Mouse (Mus musculus) retina, postnatal 1 day (tissue): ENCODE results near the gene Mettl9.
"Not testable (repeated sequence)": the region's sequence is repeated elsewhere in the genome, so short reads cannot be mapped to it uniquely, and the experiment has no call there.

Experiments
- DNase-seq: peaks from one replicate; pipeline ENCODE4 v3.0.0-alpha.2; 2012

The Mettl9 gene

GRCm38 (mm10) chr7:121033856-121034652 is at the start of gene Mettl9:
Gene Mettl9 (plus strand): TSS chr7:121034445.
- peak; percentile 99 for DNase-seq

GRCm38 (mm10) chr7:120991191-120991590 is 43.1 kb upstream of the Mettl9 start:
- DNase-seq: no peak

- DNase-seq: no peak
Observed at GRCm38 (mm10) chr7:120999021-120999530, 35.2 kb upstream of the Mettl9 start.

GRCm38 (mm10) chr7:121000065-121000822 is 34.0 kb upstream of the Mettl9 start:
- DNase-seq: no peak

- DNase-seq: no peak
Observed at GRCm38 (mm10) chr7:121001879-121002278, 32.4 kb upstream of the Mettl9 start.

GRCm38 (mm10) chr7:121002407-121002928 is 31.8 kb upstream of the Mettl9 start:
- no peak for DNase-seq

GRCm38 (mm10) chr7:121003793-121004418 is 30.3 kb upstream of the Mettl9 start:
- DNase-seq: no peak

- DNase-seq: no peak
Observed at GRCm38 (mm10) chr7:121011794-121012689, 22.2 kb upstream of the Mettl9 start.

- no peak for DNase-seq
Observed at GRCm38 (mm10) chr7:121014486-121014885, 19.8 kb upstream of the Mettl9 start.

GRCm38 (mm10) chr7:121018778-121019177 is 15.5 kb upstream of the Mettl9 start:
- DNase-seq: no peak

GRCm38 (mm10) chr7:121020277-121020676 is 14.0 kb upstream of the Mettl9 start:
- DNase-seq: no peak

GRCm38 (mm10) chr7:121025221-121026008 is 8.8 kb upstream of the Mettl9 start:
- DNase-seq: no peak

GRCm38 (mm10) chr7:121026300-121026699 is 7.9 kb upstream of the Mettl9 start:
- no peak for DNase-seq

- DNase-seq: not testable (repeated sequence)
Observed at GRCm38 (mm10) chr7:121029947-121030346, 4.3 kb upstream of the Mettl9 start.

- DNase-seq: no peak
Observed at GRCm38 (mm10) chr7:121034701-121035141, 476 bp downstream of the Mettl9 start.

- DNase-seq: peak; percentile 62
Observed at GRCm38 (mm10) chr7:121035161-121035721, 996 bp downstream of the Mettl9 start.

GRCm38 (mm10) chr7:121040595-121040994 is 6.3 kb downstream of the Mettl9 start:
- DNase-seq: no peak

GRCm38 (mm10) chr7:121041989-121042388 is 7.7 kb downstream of the Mettl9 start:
- no peak for DNase-seq

GRCm38 (mm10) chr7:121043004-121043403 is 8.8 kb downstream of the Mettl9 start:
- DNase-seq: no peak

GRCm38 (mm10) chr7:121043510-121043909 is 9.3 kb downstream of the Mettl9 start:
- no peak for DNase-seq

- no peak for DNase-seq
Observed at GRCm38 (mm10) chr7:121044251-121044650, 10.0 kb downstream of the Mettl9 start.
